16 mouse cellular contexts compared by ENCODE assay signal in the genomic region with DNA sequence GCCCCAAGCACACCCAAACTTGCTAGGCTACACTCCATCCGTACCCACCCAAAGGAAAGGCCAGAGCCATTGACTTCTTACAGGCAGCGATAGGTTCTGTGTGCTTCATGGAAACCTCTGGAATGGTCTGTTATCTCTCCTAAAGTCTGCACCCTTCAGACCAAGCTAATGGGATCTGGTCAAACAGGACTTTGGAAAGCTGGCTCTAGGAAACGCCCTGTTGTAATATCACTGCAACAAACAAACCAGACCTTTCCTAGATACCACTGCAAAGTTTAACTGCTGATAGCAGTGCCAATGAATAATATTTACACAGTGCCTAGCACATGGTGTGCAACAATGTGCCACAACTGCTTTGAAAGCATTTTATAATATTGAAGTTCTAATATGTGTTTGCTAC. TPM values are rescaled to one million over a fixed set of nuclear protein-coding genes. Genes with fewer than 3 reads are reported as not detected.
"Had no signal": no experiment of that assay in that cellular context is flagged by ENCODE, and none has a peak within 500 bp of the region (broad histone marks: within the 10 kb centered on the region; RNA-seq: fewer than 3 reads in every experiment).

No protein-coding gene starts in this region.

- H3K9me3 ChIP-seq: limb, embryonic 12.5 days; midbrain, embryonic 15.5 days; neural tube, embryonic 12.5 days had no signal

- H3K36me3 ChIP-seq: limb, embryonic 12.5 days; midbrain, embryonic 15.5 days; neural tube, embryonic 12.5 days had no signal

- H3K4me2 ChIP-seq: limb, embryonic 12.5 days; midbrain, embryonic 11.5 days; midbrain, embryonic 15.5 days; neural tube, embryonic 12.5 days had no signal

- DNase-seq: kidney, adult 8-10 months; kidney, postnatal 25 days; lung, adult 18-20 months; right cerebral cortex, postnatal 4 days; thymus, adult 2 months; thymus, postnatal 4 days had no signal

- H3K27ac ChIP-seq: layer of hippocampus, adult 2 months; limb, embryonic 12.5 days; macrophage; midbrain, embryonic 15.5 days; neural tube, embryonic 12.5 days had no signal

- H3K4me3 ChIP-seq: layer of hippocampus, adult 2 months; limb, embryonic 12.5 days; megakaryocyte, embryonic 14.5 days; midbrain, embryonic 15.5 days; neural tube, embryonic 12.5 days had no signal

- H3K27me3 ChIP-seq: midbrain, embryonic 15.5 days; neural tube, embryonic 12.5 days had no signal

- ATAC-seq: hindbrain, embryonic 16.5 days; midbrain, embryonic 15.5 days had no signal

- H3K9ac ChIP-seq: limb, embryonic 12.5 days; midbrain, embryonic 15.5 days; neural tube, embryonic 12.5 days had no signal

RNA-seq across cellular contexts. Expression of a gene that starts 28.7 kb away (rescaled TPM):
- polyA plus RNA-seq: intestine, embryonic 14.5 days; kidney, embryonic 16.5 days; macrophage; midbrain, embryonic 11.5 days; neural tube, embryonic 12.5 days had no signal
